Mouse (Mus musculus) limb, embryonic 14.5 days (tissue): ENCODE data around the gene Hprt. TPM values are rescaled to one million over a fixed set of nuclear protein-coding genes. Genes with fewer than 3 reads are reported as not detected.
A peak's percentile ranks its signal among the peaks of the same experiment; 100 is the strongest.

ENCODE experiments used
- ATAC-seq: fragments of 200-750 bp; cut with Nextera tagmentation; 2 replicates; pipeline ENCODE4 v1.8.0; 2017; ENCODE audit warnings: low read depth, moderate number of reproducible peaks, moderate TSS enrichment; ENCODE audit not compliant: low FRiP score
- DNase-seq: peaks from one replicate; pipeline ENCODE4 v3.0.0-alpha.2; 2015; ENCODE audit warnings: low spot score
- H3K27ac ChIP-seq: fragments of 300-500 bp; sonication (generic); replicated peaks from 2 replicates; pipeline ENCODE4 v1.5.1; 2014; ENCODE audit warnings: low read depth, mild to moderate bottlenecking, low read length, moderate library complexity, mixed read lengths
- H3K27me3 ChIP-seq: fragments of 300-500 bp; sonication (generic); 2 replicates; pipeline ENCODE4 v1.6.1; 2014; ENCODE audit warnings: low read length, mixed read lengths; ENCODE audit not compliant: control insufficient read depth, insufficient read depth
- H3K36me3 ChIP-seq: fragments of 300-500 bp; sonication (generic); 2 replicates; pipeline ENCODE4 v1.6.1; 2014; ENCODE audit warnings: mild to moderate bottlenecking, low read length, moderate library complexity, mixed read lengths; ENCODE audit not compliant: control insufficient read depth, insufficient read depth
- H3K4me1 ChIP-seq: fragments of 300-500 bp; sonication (generic); 2 replicates; pipeline ENCODE4 v1.6.1; 2014; ENCODE audit warnings: antibody characterized with exemption, low read length, mixed read lengths; ENCODE audit not compliant: control insufficient read depth, insufficient read depth
- H3K4me2 ChIP-seq: fragments of 300-500 bp; sonication (generic); replicated peaks from 2 replicates; pipeline ENCODE4 v1.6.1; 2014; ENCODE audit warnings: low read depth, mild to moderate bottlenecking, low read length, moderate library complexity; ENCODE audit not compliant: severe bottlenecking
- H3K4me3 ChIP-seq: fragments of 300-500 bp; sonication (generic); replicated peaks from 2 replicates; pipeline ENCODE4 v1.5.1; 2014; ENCODE audit warnings: low read length
- H3K9ac ChIP-seq: fragments of 300-500 bp; sonication (generic); 2 replicates; pipeline ENCODE4 v1.6.1; 2014; ENCODE audit warnings: mild to moderate bottlenecking, low read depth, low read length, moderate library complexity; ENCODE audit not compliant: severe bottlenecking
- H3K9me3 ChIP-seq: fragments of 300-500 bp; sonication (generic); 2 replicates; pipeline ENCODE4 v1.6.1; 2016; ENCODE audit warnings: low read length; ENCODE audit not compliant: control insufficient read depth
- POLR2A ChIP-seq: fragments of 200-500 bp; IDR thresholded peaks from 2 replicates; pipeline ENCODE4 v1.8.0; 2012; ENCODE audit warnings: inconsistent platforms, mild to moderate bottlenecking, moderate library complexity, borderline replicate concordance; ENCODE audit not compliant: insufficient read depth, insufficient read length; ENCODE audit errors: extremely low read depth
- WGBS: fragments of 180-500 bp; shearing (Covaris S2); extraction: QIAGEN DNeasy Blood & Tissue Kit; methylation state at CpG from one replicate; pipeline ENCODE4 v1.1.7; 2014; 5-methylcytosine and 5-hydroxymethylcytosine counted together
- polyA plus RNA-seq, 2 experiments: library from polyadenylated mRNA; depleted of rRNA in 1 of 2; stranded (reverse) in 1 of 2; unstranded in 1 of 2; fragments of >200 nt; fragmentation: Nextera tagmentation in 1 of 2; extraction: Ambion mirVana in 1 of 2; gene quantifications; 2 replicates each; pipeline versions ENCODE4 v1.2.1 to v1.2.3; 2012 to 2014

Hprt gene
- polyA plus RNA-seq (2012; rRNA removed) (45.3 and 60.9 TPM in 2 replicates), polyA plus RNA-seq (2014; fragmentation: Nextera tagmentation; extraction: Ambion mirVana) (120 and 140 TPM in 2 replicates)

DNA sequence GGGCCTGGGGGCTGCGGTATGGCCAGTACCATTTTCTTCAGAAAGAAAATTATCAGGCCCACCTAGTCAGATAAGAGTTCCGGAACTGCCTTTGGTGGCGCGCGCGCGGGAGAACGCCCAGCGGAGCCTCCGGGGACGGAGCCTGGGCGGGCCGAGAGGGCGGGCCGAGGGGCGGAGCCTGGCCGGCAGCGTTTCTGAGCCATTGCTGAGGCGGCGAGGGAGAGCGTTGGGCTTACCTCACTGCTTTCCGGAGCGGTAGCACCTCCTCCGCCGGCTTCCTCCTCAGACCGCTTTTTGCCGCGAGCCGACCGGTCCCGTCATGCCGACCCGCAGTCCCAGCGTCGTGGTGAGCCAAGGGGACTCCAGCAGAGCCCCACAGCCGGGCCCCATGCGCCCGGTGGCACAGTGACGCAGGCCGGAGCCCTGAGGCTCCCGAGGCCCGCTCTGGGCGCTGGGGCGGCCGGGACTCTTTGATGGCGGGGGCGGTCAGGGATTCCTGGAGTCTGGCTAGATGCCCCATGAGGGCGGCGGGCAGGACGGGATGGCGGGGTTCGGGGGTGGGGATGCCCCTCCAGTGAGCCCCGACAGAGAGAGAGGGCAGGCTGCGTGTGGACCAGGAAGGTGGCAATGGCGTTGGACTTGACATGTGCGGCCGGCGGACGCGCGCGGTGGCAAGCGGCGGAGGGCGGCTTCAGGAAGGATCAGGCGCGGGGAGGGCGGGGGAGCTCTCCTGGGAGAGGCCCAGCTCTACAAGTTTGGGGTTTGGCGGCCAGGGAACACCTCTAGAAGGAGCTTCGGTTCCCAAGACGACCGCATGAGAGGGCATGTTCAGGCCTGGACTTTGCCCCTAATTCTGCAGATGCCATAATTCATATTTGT, at the start of gene Hprt:
Gene Hprt (plus strand): TSS at position 233 of the 879 bp plus-strand sequence.
- Histone ChIP-seq H3K9ac (peak within 1 kb of the TSS; percentile 81), H3K4me2 (peak within 1 kb of the TSS; percentile 49), H3K27me3 (no peaks in the 10 kb centered on the region), H3K9me3 (no peaks in the 10 kb centered on the region), H3K4me3 (peak within 1 kb of the TSS; percentile 64), H3K4me1 (no peaks in the 10 kb centered on the region; the same call in 1 of the 2 replicates), H3K27ac (peak within 1 kb of the TSS; percentile 90), H3K36me3 (no peaks in the 10 kb centered on the region)
- peak; percentile 97 for ATAC-seq
- 16% methylated on average over 49 of the region's 72 CpGs for WGBS
- DNase-seq = peak; percentile 85
- 0 out of 2 replicates have a peak, but pooled peaks have one; percentile 47 for TF ChIP-seq POLR2A

DNA sequence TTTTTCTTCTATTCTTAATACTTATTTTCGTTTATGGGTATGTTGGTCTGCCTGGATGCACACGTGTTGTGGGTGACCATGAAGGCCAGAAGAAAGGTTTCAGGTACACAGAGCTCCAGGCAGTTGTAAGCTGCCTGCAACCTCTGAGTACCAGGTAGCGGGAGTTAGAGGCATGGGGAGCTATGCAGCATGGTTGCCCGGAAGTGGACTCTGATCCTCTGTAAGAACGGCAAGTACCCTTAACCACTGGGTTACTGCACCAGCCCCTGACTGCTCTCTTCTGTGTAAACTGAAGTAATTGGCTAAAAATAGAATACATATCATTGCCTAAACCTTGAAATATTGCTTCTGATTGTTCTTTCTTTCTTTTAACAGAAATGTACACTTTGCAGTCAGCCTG, 42.4 kb upstream of the Hprt start:
- peaks cover 18% of the 10 kb centered on the region for H3K36me3 ChIP-seq
- ATAC-seq (no peak), DNase-seq (no peak)
- no peaks in the 10 kb centered on the region for H3K4me1 ChIP-seq
- H3K9ac ChIP-seq = no peak overlapping the region
- no peak for TF ChIP-seq POLR2A
- H3K4me3 ChIP-seq = no peak overlapping the region
- WGBS = 89% methylated on average over 5 of the region's 5 CpGs
- H3K9me3 ChIP-seq = no peaks in the 10 kb centered on the region
- no peak overlapping the region for H3K4me2 ChIP-seq
- no peaks in the 10 kb centered on the region for H3K27me3 ChIP-seq
- no peak overlapping the region for H3K27ac ChIP-seq

DNA sequence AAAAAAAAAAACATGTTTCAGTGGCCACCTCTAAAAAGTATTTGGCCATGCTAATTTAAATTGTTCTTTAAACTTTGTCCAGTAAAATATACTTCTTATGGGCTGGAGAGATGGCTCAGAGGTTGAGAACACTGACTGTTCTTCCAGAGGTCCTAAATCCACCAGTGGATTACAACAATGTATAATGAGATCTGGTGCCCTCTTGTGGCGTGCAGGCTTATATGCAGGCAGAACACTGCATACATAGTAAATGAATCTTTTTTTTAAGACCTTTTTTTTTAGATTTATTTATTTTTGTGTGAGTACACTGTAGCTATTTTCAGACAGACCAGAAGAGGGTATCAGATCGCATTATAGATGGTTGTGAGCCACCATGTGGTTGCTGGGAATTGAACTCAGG, 38.2 kb upstream of the Hprt start:
- TF ChIP-seq POLR2A = no peak

DNA sequence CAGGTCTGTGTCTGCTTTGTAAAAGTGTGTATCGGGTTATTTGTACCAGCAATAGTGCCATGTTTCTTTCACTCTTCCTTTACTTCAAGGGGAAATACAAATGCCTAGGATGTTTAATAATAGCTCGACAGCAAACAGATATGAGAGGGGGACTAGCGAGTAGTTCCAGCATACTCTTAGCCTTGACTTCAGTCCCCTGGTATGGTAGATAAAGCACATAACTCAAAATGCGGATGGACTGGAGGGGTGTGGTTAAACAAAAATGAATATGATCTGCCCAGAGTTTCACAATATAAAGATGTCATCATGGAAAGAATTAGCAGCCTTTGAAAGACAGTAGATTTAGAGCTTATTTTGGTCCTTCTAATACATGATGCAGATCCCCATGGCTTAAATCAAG, 31.0 kb upstream of the Hprt start:
- Histone ChIP-seq H3K36me3 (peaks cover 8% of the 10 kb centered on the region), H3K27ac (no peak overlapping the region), H3K4me3 (no peak overlapping the region), H3K27me3 (no peaks in the 10 kb centered on the region), H3K9me3 (no peaks in the 10 kb centered on the region), H3K4me1 (no peaks in the 10 kb centered on the region), H3K4me2 (no peak overlapping the region), H3K9ac (no peak overlapping the region)
- WGBS = 90% methylated on average over 4 of the region's 4 CpGs
- ATAC-seq (no peak), DNase-seq (no peak)
- TF ChIP-seq POLR2A = no peak

More for the DNA sequence above, 38.2 kb upstream of the Hprt start:
- no peaks in the 10 kb centered on the region for H3K9me3 ChIP-seq
- H3K9ac ChIP-seq = no peak overlapping the region
- no peaks in the 10 kb centered on the region for H3K4me1 ChIP-seq
- no peak overlapping the region for H3K4me2 ChIP-seq
- H3K27me3 ChIP-seq = no peaks in the 10 kb centered on the region
- DNase-seq = peak; percentile 12
- 69% methylated on average over 2 of the region's 2 CpGs for WGBS
- ATAC-seq = no peak
- no peak overlapping the region for H3K27ac ChIP-seq
- H3K4me3 ChIP-seq = no peak overlapping the region
- peaks cover 24% of the 10 kb centered on the region for H3K36me3 ChIP-seq

DNA sequence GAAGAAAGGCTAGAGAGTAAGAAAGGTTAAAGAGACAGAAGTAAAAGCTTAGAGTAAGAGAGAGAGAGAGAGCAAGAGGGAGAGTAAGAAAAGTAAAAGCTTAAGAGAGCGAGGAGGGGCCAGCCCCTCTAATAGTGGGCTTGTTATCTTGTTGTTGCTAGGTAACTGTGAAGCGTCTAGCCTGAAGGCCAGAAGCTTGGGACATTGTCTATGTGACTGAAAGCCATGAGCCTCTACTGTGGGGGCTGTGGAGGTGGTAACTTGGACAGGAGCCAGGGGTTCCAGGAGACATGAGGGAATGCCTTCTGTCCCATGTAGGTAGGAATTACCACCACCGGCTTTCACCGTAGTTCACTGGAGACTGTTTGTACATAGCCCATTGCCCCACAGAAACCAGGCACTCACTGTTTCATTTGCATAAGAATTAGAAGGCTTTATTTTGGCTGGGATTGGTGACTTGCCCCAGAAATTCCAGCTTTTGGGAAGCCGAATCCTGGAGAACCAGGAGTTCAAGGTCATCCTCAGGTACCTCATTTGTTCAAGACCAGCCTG, 26.3 kb upstream of the Hprt start:
- H3K36me3 ChIP-seq = no peaks in the 10 kb centered on the region
- H3K4me2 ChIP-seq = no peak overlapping the region
- DNase-seq (no peak), ATAC-seq (no peak)
- WGBS = 66% methylated on average over 5 of the region's 5 CpGs
- H3K27me3 ChIP-seq = no peaks in the 10 kb centered on the region
- H3K9me3 ChIP-seq = no peaks in the 10 kb centered on the region
- H3K9ac ChIP-seq = no peak overlapping the region
- H3K27ac ChIP-seq = no peak overlapping the region
- no peak overlapping the region for H3K4me3 ChIP-seq
- TF ChIP-seq POLR2A = no peak
- H3K4me1 ChIP-seq = no peaks in the 10 kb centered on the region
